Comparison of ENCODE assay signal across 8 mouse cellular contexts in the genomic region with DNA sequence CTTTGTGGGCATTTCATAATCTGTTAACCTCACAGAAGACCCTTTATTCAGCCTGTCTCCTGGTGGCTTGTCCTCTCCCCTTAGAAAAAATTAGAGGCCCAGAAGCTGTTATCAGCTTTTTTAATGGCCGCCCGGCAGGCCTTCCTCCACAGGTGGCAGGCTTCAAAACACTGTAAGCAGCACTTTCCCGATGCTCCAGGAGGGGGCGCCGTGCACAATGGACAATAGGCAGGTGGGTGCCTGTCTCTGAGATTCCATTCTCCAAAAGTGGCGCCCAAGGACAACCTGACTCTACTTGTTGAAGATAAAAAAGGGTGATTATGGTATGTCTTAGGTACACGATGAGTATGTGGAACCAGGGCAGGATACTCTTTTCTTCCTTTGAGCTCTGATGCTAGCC.
A peak's percentile ranks its signal among the peaks of the same experiment; 100 is the strongest.
DNase-seq lines count a peak whose midpoint lies in the region; TF ChIP-seq lines count a peak whose summit lies in the region.
"Had no signal": no experiment of that assay in that cellular context is flagged by ENCODE, and none has a peak within 500 bp of the region (broad histone marks: within the 10 kb centered on the region; RNA-seq: fewer than 3 reads in every experiment).

No protein-coding gene starts in this region.

- no peak for TF ChIP-seq POLR2A in embryonic fibroblast, embryonic 13.5 days (IDR thresholded peaks at IDR 0.05; ENCODE audit: low read depth, low read length)

- DNase-seq in ovary, postnatal 10 days (ENCODE audit: low spot score), result peak; percentile 10
- no peak for DNase-seq in ovary, adult 18-20 months (ENCODE audit: low spot score)
- peak; percentile 82 for DNase-seq in brain, adult 2 months (ENCODE audit: low read depth, low spot score)
- DNase-seq in layer of hippocampus, postnatal 10 days (ENCODE audit: low spot score in 2 of 2), result peak; percentile 76 to 80
- DNase-seq in mesoderm, embryonic 11.5 days (ENCODE audit: low read depth, low spot score), result peak; percentile 30
- peak; percentile 64 for DNase-seq in testis, postnatal 14 days (ENCODE audit: low spot score)

- peak; percentile 35; the same call in 1 of the 2 replicates for TF ChIP-seq CTCF in embryonic fibroblast, embryonic 13.5 days (IDR thresholded peaks at IDR 0.05; ENCODE audit: borderline replicate concordance, insufficient read depth, low read length)

- H3K27ac ChIP-seq in embryonic fibroblast, embryonic 13.5 days (ENCODE audit: insufficient read depth, low read length), result no peak overlapping the region

- no peaks in the 10 kb centered on the region for H3K4me1 ChIP-seq in embryonic fibroblast, embryonic 13.5 days (ENCODE audit: control insufficient read depth, insufficient read depth, low read length)
- H3K4me1 ChIP-seq: megakaryocyte, embryonic 14.5 days had no signal

- H3K4me3 ChIP-seq in embryonic fibroblast, embryonic 13.5 days (ENCODE audit: insufficient read depth, low read length), result no peak overlapping the region
- H3K4me3 ChIP-seq: megakaryocyte, embryonic 14.5 days had no signal
